Mouse (Mus musculus) heart, postnatal 0 days (tissue): Measurements from ENCODE around the gene Epm2aip1.

Experiments used
- CTCF ChIP-seq: IDR thresholded peaks from 2 replicates; pipeline ENCODE4 v1.5.1; 2016; ENCODE audit warnings: antibody characterized with exemption, control low read depth, low read depth
- EP300 ChIP-seq: IDR thresholded peaks from 2 replicates; pipeline ENCODE4 v1.6.1; 2016; ENCODE audit warnings: antibody characterized with exemption, low read depth

GRCm38 (mm10) chr9:111234701-111235100 is 37.0 kb upstream of the Epm2aip1 start:
- TF ChIP-seq CTCF: peak; percentile 36
- TF ChIP-seq EP300: no peak
